Mouse (Mus musculus): Measurements from ENCODE around the gene Siah3. TPM values are rescaled to one million over a fixed set of nuclear protein-coding genes. Genes with fewer than 3 reads are reported as not detected.

Gene Siah3
- polyA plus RNA-seq, 1 experiment, result 0.04 TPM

DNA sequence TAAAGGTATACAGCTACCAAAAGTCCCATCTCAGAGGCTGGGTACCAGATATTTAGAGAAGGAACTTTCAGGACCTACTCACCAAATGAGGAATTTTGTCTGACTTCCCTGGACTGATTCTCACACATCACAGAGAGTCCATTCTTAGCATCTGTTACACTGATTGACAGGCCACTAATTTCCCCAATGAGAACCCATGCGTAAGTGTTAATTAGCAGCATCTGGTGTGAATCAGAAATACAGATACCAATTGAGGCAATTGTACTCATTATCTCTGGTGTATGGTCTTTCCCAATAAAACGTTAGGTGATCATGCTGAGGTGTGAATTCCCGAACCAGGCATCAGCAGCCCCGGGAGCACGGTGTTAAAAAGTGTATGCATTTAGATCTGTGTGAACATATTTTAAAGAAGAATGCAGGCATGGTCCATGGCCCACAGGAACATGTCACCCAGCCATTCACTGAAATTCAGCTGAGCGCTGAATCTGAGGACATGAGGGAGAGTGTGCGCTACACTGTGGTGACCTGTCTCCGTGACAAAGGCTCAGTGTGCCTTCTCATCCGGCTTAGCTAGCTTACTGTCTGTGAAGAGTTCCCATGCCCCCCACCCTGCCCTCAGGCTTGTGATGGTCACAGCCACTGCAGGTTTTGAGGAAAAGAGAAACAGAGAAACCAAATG is 61.3 kb downstream of the Siah3 start:
- DNase-seq, result no peak
- Histone ChIP-seq H3K4me1 (ENCODE audit: control insufficient read depth, insufficient read depth, low read length) (no peaks in the 10 kb centered on the region), H3K4me3 (replicated peaks; ENCODE audit: extremely low read depth, low read depth, low read length) (no peak overlapping the region)
- 74% methylated on average over 9 of the region's 9 CpGs for WGBS
- TF ChIP-seq CTCF (IDR thresholded peaks at IDR 0.05; ENCODE audit: insufficient read depth, low read length) (no peak), POLR2A (IDR thresholded peaks at IDR 0.05; ENCODE audit: borderline replicate concordance, extremely low read depth, low read depth, low read length) (no peak)

DNA sequence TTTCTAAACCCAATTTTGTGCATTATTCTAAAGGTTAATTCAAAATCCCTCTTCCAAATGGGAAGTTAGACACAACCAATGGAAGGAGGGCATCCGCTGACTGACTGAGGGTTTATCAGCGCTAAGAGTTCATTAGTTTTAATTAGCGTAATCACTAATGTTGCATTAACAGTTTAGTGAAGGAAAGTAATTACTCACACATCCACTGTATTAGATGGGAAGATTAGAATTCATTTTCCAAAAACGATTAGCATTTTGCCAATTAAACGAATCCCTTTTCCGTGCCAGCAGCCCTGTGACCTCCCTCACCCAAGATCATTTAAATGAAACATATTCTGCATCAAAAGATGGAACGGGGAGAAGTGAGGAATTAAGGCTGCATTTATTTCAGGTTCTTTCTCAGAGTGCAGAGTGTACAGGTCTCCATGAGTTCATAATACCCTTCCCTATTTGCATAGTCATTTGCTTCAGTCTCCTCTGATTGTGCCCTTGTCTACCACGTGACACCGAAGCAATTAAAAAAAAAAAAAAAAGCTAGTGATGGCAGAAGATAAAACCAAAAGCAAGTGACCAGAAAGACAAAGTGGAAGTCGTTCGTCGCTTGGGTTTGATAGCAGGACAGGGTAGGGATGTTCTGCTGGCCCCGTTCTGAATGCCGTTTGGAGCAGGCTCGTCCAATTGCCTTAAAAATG is 62.6 kb downstream of the Siah3 start:
- DNase-seq, result no peak
- TF ChIP-seq POLR2A (IDR thresholded peaks at IDR 0.05; ENCODE audit: borderline replicate concordance, extremely low read depth, low read depth, low read length), result no peak
- TF ChIP-seq CTCF (IDR thresholded peaks at IDR 0.05; ENCODE audit: insufficient read depth, low read length), result no peak
- WGBS, result 84% methylated on average over 15 of the region's 15 CpGs
- Histone ChIP-seq H3K4me3 (replicated peaks; ENCODE audit: extremely low read depth, low read depth, low read length) (no peak overlapping the region), H3K4me1 (ENCODE audit: control insufficient read depth, insufficient read depth, low read length) (no peaks in the 10 kb centered on the region)

DNA sequence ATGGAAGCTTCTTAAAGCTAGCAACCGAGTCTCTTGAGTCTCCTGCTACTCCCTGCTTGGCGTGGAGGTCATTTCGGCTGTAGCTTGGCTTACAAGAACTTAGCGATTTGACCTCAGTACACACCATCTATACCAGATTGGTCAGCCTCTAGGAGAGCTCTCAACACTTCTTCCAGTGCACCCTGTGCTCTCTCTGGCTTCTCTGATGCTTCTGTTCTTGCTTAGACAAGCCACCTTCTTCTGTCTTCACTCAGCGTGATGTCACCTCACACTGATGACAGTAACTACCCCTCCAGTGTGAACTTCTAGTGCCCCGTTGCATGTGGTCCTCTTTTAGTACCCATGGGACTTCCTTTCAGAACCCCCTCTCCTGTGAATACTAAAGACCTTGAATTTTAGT is 63.1 kb downstream of the Siah3 start:
- no peaks in the 10 kb centered on the region for H3K4me1 ChIP-seq (ENCODE audit: control insufficient read depth, insufficient read depth, low read length)
- DNase-seq, result no peak
- H3K4me3 ChIP-seq (replicated peaks; ENCODE audit: extremely low read depth, low read depth, low read length), result no peak overlapping the region
- WGBS, result 87% methylated on average over 6 of the region's 6 CpGs
- no peak for TF ChIP-seq POLR2A (IDR thresholded peaks at IDR 0.05; ENCODE audit: borderline replicate concordance, extremely low read depth, low read depth, low read length)

DNA sequence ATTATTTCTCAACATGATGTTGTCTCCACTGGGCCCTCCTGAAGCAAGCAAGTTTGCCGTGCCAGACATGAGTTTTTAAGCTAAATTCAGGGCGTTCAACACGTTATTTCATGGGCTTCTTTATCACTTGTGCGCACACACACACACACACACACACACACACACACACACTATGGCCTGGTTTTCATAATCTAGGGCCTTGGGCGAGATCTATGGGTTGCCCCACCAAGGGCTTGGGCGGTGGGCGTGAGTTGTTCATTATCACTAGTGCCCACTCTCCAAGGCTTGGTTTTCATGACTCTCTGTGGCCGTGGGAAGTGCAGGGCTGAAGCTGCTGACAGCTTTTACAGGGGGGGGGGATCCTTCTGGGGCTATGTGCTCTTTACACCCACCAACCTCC is 63.9 kb downstream of the Siah3 start:
- WGBS, result 87% methylated on average over 8 of the region's 8 CpGs
- Histone ChIP-seq H3K4me3 (replicated peaks; ENCODE audit: extremely low read depth, low read depth, low read length) (no peak overlapping the region), H3K4me1 (ENCODE audit: control insufficient read depth, insufficient read depth, low read length) (no peaks in the 10 kb centered on the region)
- no peak for DNase-seq
- TF ChIP-seq POLR2A (IDR thresholded peaks at IDR 0.05; ENCODE audit: borderline replicate concordance, extremely low read depth, low read depth, low read length) (no peak), CTCF (IDR thresholded peaks at IDR 0.05; ENCODE audit: insufficient read depth, low read length) (no peak)

DNA sequence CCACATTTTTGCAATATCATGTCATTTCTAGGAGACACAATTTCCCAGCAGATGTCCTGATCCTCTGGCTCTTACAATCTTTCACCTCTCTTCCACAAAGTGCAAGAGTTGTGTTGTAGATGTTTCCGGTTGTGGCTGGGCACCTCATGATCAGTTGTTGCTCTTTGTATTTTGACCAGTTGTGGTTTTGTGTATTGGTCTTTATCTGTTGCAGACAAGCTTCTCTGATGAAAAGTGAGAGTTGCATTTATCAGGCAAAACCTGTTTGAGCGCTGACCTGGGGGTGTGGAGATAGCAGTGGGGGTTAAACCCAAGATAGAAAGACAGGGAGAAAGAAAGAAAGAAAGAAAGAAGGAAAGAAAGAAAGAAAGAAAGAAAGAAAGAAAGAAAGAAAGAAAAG is 68.9 kb downstream of the Siah3 start:
- TF ChIP-seq POLR2A (IDR thresholded peaks at IDR 0.05; ENCODE audit: borderline replicate concordance, extremely low read depth, low read depth, low read length) (no peak), CTCF (IDR thresholded peaks at IDR 0.05; ENCODE audit: insufficient read depth, low read length) (no peak)
- 78% methylated on average over 2 of the region's 2 CpGs for WGBS
- Histone ChIP-seq H3K4me3 (replicated peaks; ENCODE audit: extremely low read depth, low read depth, low read length) (no peak overlapping the region), H3K4me1 (ENCODE audit: control insufficient read depth, insufficient read depth, low read length) (no peaks in the 10 kb centered on the region)
- no peak for DNase-seq

DNA sequence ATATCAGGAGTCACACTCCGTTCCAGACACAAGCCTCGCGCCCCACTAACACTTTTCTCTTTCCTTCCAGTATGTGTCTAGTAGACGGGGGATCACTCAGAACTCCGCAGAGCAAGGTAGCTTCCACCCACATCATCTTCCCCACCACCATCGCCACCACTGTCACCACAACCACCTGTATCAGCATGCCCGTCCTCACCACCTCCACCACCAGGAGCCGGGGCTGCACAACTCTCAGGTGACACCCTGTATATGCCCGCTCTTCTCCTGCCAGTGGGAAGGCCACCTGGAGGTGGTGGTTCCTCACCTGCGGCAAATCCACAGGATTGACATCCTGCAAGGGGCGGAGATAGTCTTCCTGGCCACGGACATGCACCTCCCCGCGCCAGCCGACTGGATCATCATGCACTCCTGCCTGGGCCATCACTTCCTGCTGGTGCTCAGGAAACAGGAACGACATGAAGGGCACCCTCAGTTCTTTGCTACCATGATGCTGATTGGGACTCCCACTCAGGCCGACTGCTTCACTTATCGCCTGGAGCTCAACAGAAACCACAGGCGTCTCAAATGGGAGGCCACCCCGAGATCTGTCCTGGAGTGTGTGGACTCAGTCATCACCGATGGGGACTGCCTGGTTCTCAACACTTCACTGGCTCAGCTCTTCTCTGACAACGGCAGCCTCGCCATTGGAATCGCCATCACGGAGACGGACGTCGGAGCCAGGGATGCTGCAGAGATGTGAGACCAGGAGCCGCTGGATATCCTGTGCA is 69.8 kb downstream of the Siah3 start:
- DNase-seq, result no peak
- Histone ChIP-seq H3K4me3 (replicated peaks; ENCODE audit: extremely low read depth, low read depth, low read length) (no peak overlapping the region), H3K4me1 (ENCODE audit: control insufficient read depth, insufficient read depth, low read length) (no peaks in the 10 kb centered on the region)
- no peak for TF ChIP-seq CTCF (IDR thresholded peaks at IDR 0.05; ENCODE audit: insufficient read depth, low read length)
- no peak for TF ChIP-seq POLR2A (IDR thresholded peaks at IDR 0.05; ENCODE audit: borderline replicate concordance, extremely low read depth, low read depth, low read length)
- whole genome bisulfite sequencing, result 83% methylated on average over 29 of the region's 29 CpGs

DNA sequence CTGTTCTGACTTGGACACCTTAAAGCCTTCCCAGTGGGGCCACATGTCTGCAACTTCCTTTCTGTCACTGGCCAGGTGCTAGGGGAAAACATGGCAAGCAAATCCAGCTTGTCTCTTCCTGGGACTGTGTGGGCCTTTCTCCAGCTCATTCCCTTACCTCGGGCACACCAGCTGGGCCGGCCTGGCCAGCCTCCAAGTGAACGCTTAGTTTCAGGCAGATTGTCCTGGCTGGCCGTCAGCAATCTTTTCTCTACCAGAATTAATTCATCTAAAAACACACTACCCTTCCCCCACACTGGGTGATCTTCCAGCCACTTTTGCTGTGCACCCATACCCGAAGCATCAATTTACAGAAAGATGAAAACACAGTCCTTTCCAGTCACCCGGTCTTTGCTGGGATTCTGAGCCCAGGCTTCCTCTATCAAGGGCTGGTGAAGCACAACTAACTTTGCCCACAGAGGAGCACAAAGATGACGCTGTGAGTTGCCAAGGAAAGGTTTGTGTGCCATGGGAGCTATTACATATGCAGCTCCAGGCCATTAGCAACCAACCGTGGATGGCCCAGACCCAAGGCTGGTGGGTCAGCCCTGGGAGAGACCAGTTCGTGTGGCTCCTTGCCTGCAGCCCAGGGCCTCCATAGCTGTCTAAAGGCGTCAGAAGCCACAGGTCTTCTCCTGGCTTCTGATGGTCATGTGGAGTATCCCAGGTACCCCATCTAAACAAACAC is 71.8 kb downstream of the Siah3 start:
- no peak for DNase-seq
- no peak for TF ChIP-seq POLR2A (IDR thresholded peaks at IDR 0.05; ENCODE audit: borderline replicate concordance, extremely low read depth, low read depth, low read length)
- no peak for TF ChIP-seq CTCF (IDR thresholded peaks at IDR 0.05; ENCODE audit: insufficient read depth, low read length)
- Histone ChIP-seq H3K4me1 (ENCODE audit: control insufficient read depth, insufficient read depth, low read length) (no peaks in the 10 kb centered on the region), H3K4me3 (replicated peaks; ENCODE audit: extremely low read depth, low read depth, low read length) (no peak overlapping the region)
- WGBS, result 58% methylated on average over 10 of the region's 10 CpGs

DNA sequence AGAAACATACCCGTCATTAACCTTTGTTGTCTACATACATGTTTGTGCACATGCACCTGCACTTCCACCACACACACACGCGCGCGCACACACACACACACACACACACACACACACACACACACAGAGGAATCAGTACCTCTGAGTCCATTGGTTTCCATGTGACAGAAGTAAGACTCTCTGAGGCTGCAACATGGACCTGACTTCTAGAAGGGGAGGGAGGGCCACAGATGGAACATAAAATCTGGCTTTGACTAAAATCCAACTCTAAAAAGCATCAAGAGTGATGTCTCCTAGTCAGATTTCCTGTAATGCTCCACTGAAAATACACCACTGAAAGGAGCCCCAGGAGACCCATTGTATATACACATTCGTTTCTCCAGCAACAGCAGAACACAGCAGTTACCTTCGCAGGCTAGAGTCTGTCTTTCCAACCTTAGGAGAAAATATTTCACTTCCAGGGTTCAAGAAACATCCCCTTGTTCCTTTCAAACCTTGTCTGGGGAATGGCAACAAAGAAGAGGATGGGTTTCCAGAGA is 75.1 kb downstream of the Siah3 start:
- 82% methylated on average over 7 of the region's 7 CpGs for WGBS
- TF ChIP-seq CTCF (IDR thresholded peaks at IDR 0.05; ENCODE audit: insufficient read depth, low read length), result no peak
- no peak for TF ChIP-seq POLR2A (IDR thresholded peaks at IDR 0.05; ENCODE audit: borderline replicate concordance, extremely low read depth, low read depth, low read length)
- H3K4me3 ChIP-seq (replicated peaks; ENCODE audit: extremely low read depth, low read depth, low read length), result no peak overlapping the region
- DNase-seq, result no peak
- H3K4me1 ChIP-seq (ENCODE audit: control insufficient read depth, insufficient read depth, low read length), result no peaks in the 10 kb centered on the region

DNA sequence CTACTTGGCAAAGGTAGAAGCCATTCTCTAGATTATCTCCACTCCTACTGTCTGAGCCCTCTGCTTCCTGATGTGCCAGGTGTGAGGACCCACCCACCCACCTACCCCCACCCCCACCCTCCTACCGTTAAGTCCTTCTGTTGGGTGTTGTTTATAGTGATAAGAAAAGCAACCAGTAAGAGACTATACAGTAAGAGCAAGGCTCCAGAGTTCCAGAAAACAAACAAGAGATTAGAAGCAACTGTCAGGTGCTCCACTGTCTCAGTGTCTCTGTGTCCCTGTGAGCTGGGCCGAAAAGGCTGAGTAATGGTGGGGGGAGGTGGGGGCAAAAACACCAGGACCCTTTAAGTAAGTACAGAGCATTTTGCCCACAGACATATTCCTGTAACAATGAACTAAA is 83.4 kb downstream of the Siah3 start:
- H3K4me3 ChIP-seq (replicated peaks; ENCODE audit: extremely low read depth, low read depth, low read length), result no peak overlapping the region
- no peak for TF ChIP-seq POLR2A (IDR thresholded peaks at IDR 0.05; ENCODE audit: borderline replicate concordance, extremely low read depth, low read depth, low read length)
- no peak for TF ChIP-seq CTCF (IDR thresholded peaks at IDR 0.05; ENCODE audit: insufficient read depth, low read length)
- WGBS, result 36% methylated on average over 2 of the region's 2 CpGs
- no peak for DNase-seq
- H3K4me1 ChIP-seq (ENCODE audit: control insufficient read depth, insufficient read depth, low read length), result no peaks in the 10 kb centered on the region
